Mouse (Mus musculus) embryonic facial prominence, embryonic 10.5 days (tissue): ENCODE measurements at regions not wholly inside any gene's neighbourhood (a gene's known extent, or its start where the extent isn't known, plus 50 kb on each side); places are given as distances from the start of the nearest gene placed in this dataset.

Experiments
- DNase-seq: peaks from one replicate; pipeline ENCODE4 v3.0.0-alpha.2; 2017; ENCODE audit warnings: low spot score
- H3K27ac ChIP-seq: fragments of 300-500 bp; sonication (generic); replicated peaks from 2 replicates; pipeline ENCODE4 v1.5.1; 2016; ENCODE audit warnings: mild to moderate bottlenecking
- H3K27me3 ChIP-seq: fragments of 300-500 bp; sonication (generic); replicated peaks from 2 replicates; pipeline ENCODE4 v1.6.1; 2016; ENCODE audit warnings: low read depth, mild to moderate bottlenecking; ENCODE audit not compliant: poor library complexity, severe bottlenecking
- H3K36me3 ChIP-seq: fragments of 300-500 bp; sonication (generic); replicated peaks from 2 replicates; pipeline ENCODE4 v1.6.1; 2016; ENCODE audit warnings: mild to moderate bottlenecking, moderate library complexity
- H3K4me1 ChIP-seq: fragments of 300-500 bp; sonication (generic); 2 replicates; pipeline ENCODE4 v1.6.1; 2016
- H3K4me3 ChIP-seq: fragments of 300-500 bp; sonication (generic); 2 replicates; pipeline ENCODE4 v1.5.1; 2016; ENCODE audit warnings: mild to moderate bottlenecking, moderate library complexity
- H3K9me3 ChIP-seq: fragments of 300-500 bp; sonication (generic); 2 replicates; pipeline ENCODE4 v1.6.1; 2016; ENCODE audit warnings: mild to moderate bottlenecking
- WGBS: fragments of 180-500 bp; shearing (Covaris S2); methylation state at CpG from one replicate; pipeline ENCODE4 v1.1.7; 2016; 5-methylcytosine and 5-hydroxymethylcytosine counted together

DNA sequence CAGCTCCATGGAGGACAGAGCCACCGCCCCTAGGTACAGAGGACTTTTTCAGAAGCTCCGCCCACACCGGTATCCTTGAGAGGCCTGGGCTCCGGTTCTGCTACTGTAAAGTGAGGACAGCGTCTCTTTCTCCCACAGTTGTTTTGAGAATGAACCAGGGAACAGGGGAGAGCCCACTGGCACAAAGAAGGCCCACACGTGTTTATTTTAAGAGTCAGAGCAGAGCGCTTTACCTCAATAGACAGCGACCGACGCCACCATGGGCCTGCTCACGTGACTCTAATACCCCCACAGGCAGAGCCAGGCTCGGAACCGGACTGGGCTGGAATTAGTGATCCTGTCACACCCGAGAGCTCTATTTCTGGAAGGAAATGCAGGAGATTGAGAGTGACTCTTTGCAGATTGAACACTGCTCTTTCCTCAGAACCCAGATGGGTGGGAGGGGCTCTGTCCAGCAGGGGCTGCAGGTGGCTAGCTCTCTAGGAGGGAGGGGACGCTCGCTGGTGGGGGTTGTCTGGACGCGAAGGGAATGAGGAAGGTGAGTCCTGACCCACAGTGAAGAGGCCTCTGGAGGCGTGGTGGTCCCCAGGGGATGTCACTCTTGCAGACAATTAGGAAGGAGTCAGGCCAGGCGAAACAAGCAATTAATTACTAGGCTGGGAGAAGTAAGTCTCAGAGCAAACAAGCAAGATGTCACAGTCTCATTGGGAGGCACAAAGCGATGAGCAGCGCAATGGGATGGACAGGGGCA is 354.4 kb upstream of the Zdhhc25 start:
- H3K4me3 ChIP-seq: no peak overlapping the region
- no peak for DNase-seq
- H3K4me1 ChIP-seq: peaks cover 12% of the 10 kb centered on the region; the same call in 1 of the 2 replicates
- peaks cover 17% of the 10 kb centered on the region for H3K27me3 ChIP-seq
- H3K9me3 ChIP-seq: no peaks in the 10 kb centered on the region
- 54% methylated on average over 22 of the region's 22 CpGs for WGBS
- H3K27ac ChIP-seq: no peak overlapping the region
- H3K36me3 ChIP-seq: no peaks in the 10 kb centered on the region

DNA sequence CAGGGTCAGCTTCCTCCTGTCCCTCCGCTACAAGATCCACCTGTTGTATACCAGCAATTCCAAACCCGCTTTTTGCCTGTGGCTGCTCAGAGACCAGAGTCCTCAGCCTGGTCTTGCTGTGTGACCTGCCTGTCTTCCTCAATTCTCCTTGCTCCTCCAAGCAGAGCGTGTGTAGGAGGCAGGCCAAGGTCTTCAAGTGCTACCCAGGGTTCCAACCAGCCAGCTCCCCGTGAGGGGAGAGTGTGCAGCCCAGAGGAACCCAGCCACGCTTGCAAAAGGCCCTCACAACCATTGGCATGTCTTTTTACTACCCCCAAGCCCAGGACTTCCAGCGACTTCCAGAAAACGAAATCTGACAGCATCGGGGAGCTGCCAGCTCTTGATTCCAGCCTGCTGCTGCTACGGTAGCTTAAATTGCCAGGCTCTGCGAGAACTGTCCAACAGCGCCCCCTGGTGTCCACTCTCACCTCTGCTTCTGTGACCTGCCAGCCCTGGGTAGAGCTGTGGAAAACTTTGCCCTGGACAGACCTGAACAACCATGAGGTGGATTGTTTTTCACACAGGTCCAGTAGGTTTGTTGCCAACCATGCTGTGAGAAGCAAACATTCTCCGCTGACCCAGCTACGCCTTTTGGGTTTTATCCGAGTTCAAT is 352.0 kb upstream of the Zdhhc25 start:
- DNase-seq: peak; percentile 89
- H3K9me3 ChIP-seq: no peaks in the 10 kb centered on the region
- peaks cover 12% of the 10 kb centered on the region; the same call in 1 of the 2 replicates for H3K4me1 ChIP-seq
- H3K27ac ChIP-seq: no peak overlapping the region; the same call in 1 of the 2 replicates
- H3K27me3 ChIP-seq: peaks cover 17% of the 10 kb centered on the region
- no peak overlapping the region for H3K4me3 ChIP-seq
- no peaks in the 10 kb centered on the region for H3K36me3 ChIP-seq
- 29% methylated on average over 14 of the region's 14 CpGs for WGBS

DNA sequence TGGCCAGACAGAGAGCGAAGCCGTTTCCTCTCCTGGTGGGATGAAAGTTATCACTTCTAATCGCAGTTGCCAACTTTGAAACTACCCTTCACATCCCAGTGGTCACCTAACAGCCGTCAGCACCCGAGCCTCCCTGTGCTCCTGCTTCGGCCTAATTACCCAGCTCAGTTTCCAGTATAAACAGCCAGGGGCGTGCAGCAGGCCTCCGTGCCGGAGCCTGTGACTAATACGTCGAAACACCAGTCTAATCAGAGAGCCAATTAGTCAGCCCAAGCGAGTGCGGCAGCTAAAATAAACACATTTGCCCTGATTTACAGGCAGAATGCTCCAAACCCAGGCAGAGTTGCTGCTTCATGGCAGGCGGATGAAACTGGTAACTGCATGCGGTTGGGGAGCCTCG is 312.1 kb upstream of the Zdhhc25 start:
- no peaks in the 10 kb centered on the region for H3K9me3 ChIP-seq

GRCm38 (mm10) chr15:88288696-88289095 is 311.4 kb upstream of the Zdhhc25 start:
- no peaks in the 10 kb centered on the region for H3K36me3 ChIP-seq
- H3K4me3 ChIP-seq: no peak overlapping the region
- no peaks in the 10 kb centered on the region for H3K9me3 ChIP-seq
- peak; percentile 56 for DNase-seq
- H3K27ac ChIP-seq: no peak overlapping the region
- H3K27me3 ChIP-seq: peaks cover 19% of the 10 kb centered on the region
- WGBS: 52% methylated on average over 3 of the region's 3 CpGs
- H3K4me1 ChIP-seq: peaks cover 16% of the 10 kb centered on the region

More for the DNA sequence above, 312.1 kb upstream of the Zdhhc25 start:
- H3K36me3 ChIP-seq: no peaks in the 10 kb centered on the region
- no peak overlapping the region for H3K4me3 ChIP-seq
- H3K27ac ChIP-seq: no peak overlapping the region
- WGBS: 37% methylated on average over 16 of the region's 16 CpGs
- H3K27me3 ChIP-seq: peaks cover 19% of the 10 kb centered on the region
- DNase-seq: peak; percentile 29
- H3K4me1 ChIP-seq: peaks cover 16% of the 10 kb centered on the region

DNA sequence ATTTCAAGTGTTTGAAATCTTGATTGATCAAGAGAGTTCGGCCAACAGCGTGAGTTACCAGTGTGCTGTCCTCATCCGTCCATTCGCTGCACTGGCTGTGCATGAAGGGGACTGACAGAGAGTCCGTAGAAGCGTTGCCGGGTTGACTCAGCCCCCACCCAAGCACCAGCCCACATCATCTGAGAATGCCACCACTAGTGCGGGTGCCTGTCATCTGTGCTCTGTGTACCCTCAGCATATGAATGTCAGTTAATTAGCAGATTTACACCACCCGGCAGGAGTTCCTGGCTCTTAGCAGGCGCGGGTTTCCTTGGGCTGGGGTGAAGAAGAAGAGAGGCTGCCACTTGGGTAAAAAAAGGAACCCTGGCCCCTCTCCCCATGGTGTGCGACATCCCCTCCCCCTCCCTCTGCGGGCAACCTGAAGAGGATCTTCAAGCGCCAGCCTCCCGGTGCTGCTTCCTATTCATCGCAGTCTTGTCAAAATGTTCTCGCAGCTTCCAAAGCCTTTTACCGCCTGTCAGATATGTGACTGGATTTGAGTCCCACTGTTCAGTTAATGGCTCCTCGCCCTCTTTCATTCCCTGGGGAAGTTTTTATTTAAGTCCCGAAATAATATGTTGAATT is 309.2 kb upstream of the Zdhhc25 start:
- no peaks in the 10 kb centered on the region for H3K36me3 ChIP-seq
- peaks cover 19% of the 10 kb centered on the region for H3K27me3 ChIP-seq
- H3K4me3 ChIP-seq: no peak overlapping the region
- H3K9me3 ChIP-seq: no peaks in the 10 kb centered on the region
- H3K27ac ChIP-seq: no peak overlapping the region
- peaks cover 16% of the 10 kb centered on the region for H3K4me1 ChIP-seq
- DNase-seq: no peak
- WGBS: 22% methylated on average over 20 of the region's 20 CpGs

DNA sequence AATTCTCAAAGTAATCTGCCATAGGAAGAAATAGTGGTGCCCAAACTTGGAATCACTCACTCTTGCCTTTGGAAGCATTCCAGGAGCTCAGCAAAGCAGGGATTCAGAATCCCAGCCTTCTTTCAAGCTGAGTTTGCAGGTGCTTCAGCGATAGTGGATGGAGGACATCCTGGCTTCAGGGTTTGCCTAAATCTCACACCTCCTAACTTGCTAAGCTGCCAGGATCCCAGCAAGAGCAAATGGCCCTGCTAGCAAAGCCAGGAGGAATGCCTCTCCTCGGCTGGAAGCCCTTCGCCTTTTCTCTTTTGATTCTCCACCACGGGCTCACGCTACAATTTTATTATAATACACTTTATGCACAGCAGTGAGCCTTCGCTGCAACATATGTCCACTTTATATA is 301.0 kb upstream of the Zdhhc25 start:
- no peak for DNase-seq
- no peaks in the 10 kb centered on the region for H3K27me3 ChIP-seq
- 82% methylated on average over 6 of the region's 6 CpGs for WGBS
- no peak overlapping the region for H3K4me3 ChIP-seq
- H3K4me1 ChIP-seq: peaks cover 14% of the 10 kb centered on the region
- H3K27ac ChIP-seq: no peak overlapping the region
- no peaks in the 10 kb centered on the region for H3K36me3 ChIP-seq
- H3K9me3 ChIP-seq: no peaks in the 10 kb centered on the region

GRCm38 (mm10) chr15:88311158-88311557 is 288.9 kb upstream of the Zdhhc25 start:
- DNase-seq: peak; percentile 20
- Histone ChIP-seq H3K4me3 (no peak overlapping the region), H3K4me1 (peaks cover 18% of the 10 kb centered on the region), H3K36me3 (no peaks in the 10 kb centered on the region), H3K9me3 (no peaks in the 10 kb centered on the region), H3K27me3 (no peaks in the 10 kb centered on the region), H3K27ac (no peak overlapping the region)
- 13% methylated on average over 8 of the region's 8 CpGs for WGBS

DNA sequence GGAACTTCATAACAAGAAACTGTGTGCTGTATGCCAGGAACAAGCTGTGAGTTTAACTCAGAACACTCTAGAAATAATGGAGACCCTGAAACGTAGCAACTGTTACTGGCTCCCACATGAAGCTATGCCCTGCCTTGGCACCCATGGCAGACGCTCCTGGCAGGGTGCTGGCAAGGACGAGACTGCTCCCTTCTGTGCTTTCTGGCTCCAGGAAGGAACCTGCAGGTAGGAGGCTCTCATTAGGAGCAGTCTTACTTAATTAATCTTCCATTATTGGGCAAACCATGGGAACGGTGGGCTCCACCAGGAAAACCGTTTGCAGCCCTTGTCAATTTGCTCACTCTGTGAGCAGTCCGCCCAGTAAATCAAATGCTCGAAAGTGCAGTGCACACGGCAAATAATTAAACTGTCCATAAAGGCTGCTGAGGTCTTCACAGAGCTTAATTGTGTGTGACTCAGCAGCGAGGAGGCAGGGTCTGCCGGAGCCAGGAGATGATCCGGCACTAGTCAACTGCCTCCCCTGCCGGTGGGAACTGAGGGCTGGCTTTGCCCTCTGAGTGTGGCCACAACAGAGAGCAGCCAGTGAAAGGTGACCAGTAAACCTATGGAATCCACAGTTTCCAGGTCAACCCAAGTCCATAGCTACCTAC is 285.2 kb upstream of the Zdhhc25 start:
- Histone ChIP-seq H3K9me3 (no peaks in the 10 kb centered on the region), H3K4me3 (no peak overlapping the region), H3K4me1 (peaks cover 24% of the 10 kb centered on the region), H3K27ac (no peak overlapping the region), H3K27me3 (no peaks in the 10 kb centered on the region), H3K36me3 (no peaks in the 10 kb centered on the region)
- DNase-seq: no peak
- 61% methylated on average over 12 of the region's 12 CpGs for WGBS

DNA sequence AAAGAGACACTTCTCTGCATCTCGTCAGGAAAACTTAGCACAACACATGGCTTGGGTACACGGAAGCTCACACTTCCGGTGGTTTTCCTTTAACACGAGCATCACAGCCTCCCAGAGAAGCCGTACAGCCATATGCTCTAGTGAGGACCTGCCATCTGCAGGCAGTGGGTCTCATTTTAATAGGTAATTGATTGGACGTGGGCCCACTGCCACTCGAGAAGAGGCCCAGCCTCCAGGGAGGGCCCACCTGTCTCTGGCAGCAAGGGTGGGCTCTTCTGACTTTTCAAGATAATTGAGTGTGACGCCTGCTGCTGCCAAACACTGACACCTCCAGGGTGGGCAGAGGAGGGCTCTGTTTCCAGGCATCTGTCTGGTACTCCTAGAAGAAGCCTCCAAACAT is 282.1 kb upstream of the Zdhhc25 start:
- no peak overlapping the region for H3K27ac ChIP-seq

GRCm38 (mm10) chr15:88319527-88319926 is 280.6 kb upstream of the Zdhhc25 start:
- H3K36me3 ChIP-seq: no peaks in the 10 kb centered on the region
- DNase-seq: no peak
- H3K27me3 ChIP-seq: no peaks in the 10 kb centered on the region
- 80% methylated on average over 2 of the region's 2 CpGs for WGBS
- no peaks in the 10 kb centered on the region for H3K9me3 ChIP-seq
- no peak overlapping the region for H3K4me3 ChIP-seq
- H3K27ac ChIP-seq: no peak overlapping the region
- H3K4me1 ChIP-seq: peaks cover 6% of the 10 kb centered on the region

More for the DNA sequence above, 282.1 kb upstream of the Zdhhc25 start:
- Histone ChIP-seq H3K4me3 (no peak overlapping the region), H3K9me3 (no peaks in the 10 kb centered on the region), H3K4me1 (peaks cover 6% of the 10 kb centered on the region), H3K27me3 (no peaks in the 10 kb centered on the region), H3K36me3 (no peaks in the 10 kb centered on the region)
- WGBS: 56% methylated on average over 8 of the region's 8 CpGs
- DNase-seq: no peak

- Histone ChIP-seq H3K27ac (no peak overlapping the region), H3K27me3 (no peaks in the 10 kb centered on the region), H3K36me3 (no peaks in the 10 kb centered on the region), H3K4me3 (no peak overlapping the region), H3K4me1 (no peaks in the 10 kb centered on the region), H3K9me3 (no peaks in the 10 kb centered on the region)
- DNase-seq: no peak
- 88% methylated on average over 16 of the region's 16 CpGs for WGBS
These were observed 276.3 kb upstream of the Zdhhc25 start for GRCm38 (mm10) chr15:88323584-88324375.

GRCm38 (mm10) chr15:88325108-88325507 is 275.0 kb upstream of the Zdhhc25 start:
- H3K27me3 ChIP-seq: no peaks in the 10 kb centered on the region
- H3K9me3 ChIP-seq: no peaks in the 10 kb centered on the region
- no peak overlapping the region for H3K27ac ChIP-seq
- H3K36me3 ChIP-seq: no peaks in the 10 kb centered on the region
- peak; percentile 44 for DNase-seq
- no peak overlapping the region for H3K4me3 ChIP-seq
- WGBS: 58% methylated on average over 6 of the region's 6 CpGs
- H3K4me1 ChIP-seq: no peaks in the 10 kb centered on the region
